8 mouse cellular contexts compared by ENCODE assay signal in the genomic region with DNA sequence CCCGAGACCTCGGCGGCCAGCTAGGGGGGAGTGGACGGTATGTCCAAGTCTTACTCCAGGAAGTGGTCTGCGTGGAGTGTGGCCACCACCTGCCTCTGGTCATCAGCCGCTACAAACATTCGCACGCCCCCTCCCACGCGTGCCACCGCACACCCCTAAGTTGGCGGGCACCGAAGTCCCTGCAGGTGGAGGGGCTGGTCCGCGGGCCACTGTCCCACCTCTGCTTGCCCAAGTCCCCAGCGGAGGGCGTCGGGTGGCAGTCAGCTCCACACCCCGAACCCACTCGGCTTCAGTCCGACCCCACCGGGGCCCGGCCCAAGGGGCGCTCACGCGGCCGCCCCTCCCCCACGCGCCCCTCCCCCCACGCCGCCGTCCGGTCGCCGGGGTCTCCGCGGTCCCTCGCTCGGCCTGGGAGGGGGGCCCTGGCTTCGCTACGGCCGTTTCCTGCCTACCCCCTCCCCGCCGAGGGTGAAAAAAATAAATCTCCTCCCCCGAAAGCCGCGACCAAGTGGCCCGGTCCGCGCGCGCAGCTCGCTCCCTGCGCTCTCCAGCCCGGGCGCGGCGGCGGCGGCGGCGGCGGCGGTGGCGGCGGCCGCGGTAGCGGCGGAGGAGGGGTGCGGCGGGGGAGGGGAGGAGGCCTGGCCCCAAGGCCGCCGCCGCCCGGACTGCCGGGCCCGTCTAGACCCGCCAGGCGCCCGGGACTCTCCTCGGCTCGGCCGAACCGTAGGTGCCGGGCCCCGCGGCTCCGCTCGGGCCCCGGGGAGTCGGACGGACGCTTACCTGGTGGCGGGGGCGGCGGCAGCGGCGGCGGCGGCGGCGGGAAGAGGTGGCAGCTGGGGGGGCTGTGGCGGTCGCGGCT. TPM values are rescaled to one million over a fixed set of nuclear protein-coding genes. Genes with fewer than 3 reads are reported as not detected.
A peak's percentile ranks its signal among the peaks of the same experiment; 100 is the strongest.
DNase-seq lines count a peak whose midpoint lies in the region; ATAC-seq and TF ChIP-seq lines count a peak whose summit lies in the region.

No protein-coding gene starts in this region.

- peak overlapping the region; percentile 99 for H3K9ac ChIP-seq in forebrain, embryonic 11.5 days (ENCODE audit: low read length)
- H3K9ac ChIP-seq in hindbrain, embryonic 12.5 days = peak overlapping the region; percentile 100
- peak overlapping the region; percentile 98 for H3K9ac ChIP-seq in limb, embryonic 15.5 days

- peak overlapping the region; percentile 97 for H3K4me3 ChIP-seq in forebrain, embryonic 11.5 days (ENCODE audit: low read depth, low read length)
- H3K4me3 ChIP-seq in hindbrain, embryonic 12.5 days = peak overlapping the region; percentile 99
- H3K4me3 ChIP-seq in limb, embryonic 15.5 days = peak overlapping the region; percentile 81
- peak overlapping the region; percentile 56 for H3K4me3 ChIP-seq in myocyte

- ATAC-seq in forebrain, embryonic 11.5 days (replicated peaks; ENCODE audit: low FRiP score) = peak; percentile 44
- peak; percentile 12; the same call in 1 of the 2 replicates for ATAC-seq in hindbrain, embryonic 12.5 days (ENCODE audit: low FRiP score)
- no peak for ATAC-seq in limb, embryonic 15.5 days (ENCODE audit: insufficient number of reproducible peaks, low FRiP score, low TSS enrichment, low read depth)

- peak overlapping the region; percentile 92 for H3K4me2 ChIP-seq in forebrain, embryonic 11.5 days (ENCODE audit: low read depth, low read length, severe bottlenecking)
- peak overlapping the region; percentile 63 for H3K4me2 ChIP-seq in hindbrain, embryonic 12.5 days (replicated peaks)
- H3K4me2 ChIP-seq in limb, embryonic 15.5 days = peak overlapping the region; percentile 87
- H3K4me2 ChIP-seq in myocyte (ENCODE audit: low read depth) = peak overlapping the region; percentile 99

- peaks cover 42% of the 10 kb centered on the region for H3K4me1 ChIP-seq in forebrain, embryonic 11.5 days (replicated peaks; ENCODE audit: control insufficient read depth, insufficient read depth, low read length)
- peaks cover 52% of the 10 kb centered on the region for H3K4me1 ChIP-seq in hindbrain, embryonic 12.5 days
- peaks cover 63% of the 10 kb centered on the region for H3K4me1 ChIP-seq in limb, embryonic 15.5 days

- peak; percentile 65 for TF ChIP-seq POLR2A in myocyte (IDR thresholded peaks at IDR 0.05; ENCODE audit: insufficient read length, low read depth)

- H3K27me3 ChIP-seq in forebrain, embryonic 11.5 days (ENCODE audit: control insufficient read depth, insufficient read depth, low read length) = no peaks in the 10 kb centered on the region
- H3K27me3 ChIP-seq in hindbrain, embryonic 12.5 days = no peaks in the 10 kb centered on the region
- no peaks in the 10 kb centered on the region for H3K27me3 ChIP-seq in limb, embryonic 15.5 days
- H3K27me3 ChIP-seq in myocyte (ENCODE audit: control insufficient read depth, insufficient read depth, insufficient read length) = no peaks in the 10 kb centered on the region

- no peaks in the 10 kb centered on the region for H3K9me3 ChIP-seq in forebrain, embryonic 11.5 days (ENCODE audit: control insufficient read depth, low read length)
- H3K9me3 ChIP-seq in hindbrain, embryonic 12.5 days (replicated peaks) = no peaks in the 10 kb centered on the region
- no peaks in the 10 kb centered on the region for H3K9me3 ChIP-seq in limb, embryonic 15.5 days

- peaks cover 13% of the 10 kb centered on the region for H3K79me2 ChIP-seq in myocyte (ENCODE audit: control insufficient read depth, insufficient read depth)

- peak; percentile 50 to 56 for DNase-seq in layer of hippocampus, postnatal 10 days (ENCODE audit: low spot score in 2 of 2)
- no peak for DNase-seq in layer of hippocampus, adult 9-11 months
- peak; percentile 61 to 79 for DNase-seq in adrenal gland, postnatal 36 days
- peak; percentile 83 for DNase-seq in forebrain, embryonic 11.5 days (ENCODE audit: low spot score)
- DNase-seq in thymus, postnatal 14 days = peak; percentile 59

- no peaks in the 10 kb centered on the region; the same call in none of the 2 replicates for H3K36me3 ChIP-seq in forebrain, embryonic 11.5 days (ENCODE audit: control insufficient read depth, insufficient read depth, low read length)
- peaks cover 8% of the 10 kb centered on the region for H3K36me3 ChIP-seq in hindbrain, embryonic 12.5 days
- H3K36me3 ChIP-seq in limb, embryonic 15.5 days = peaks cover 11% of the 10 kb centered on the region
- H3K36me3 ChIP-seq in myocyte (ENCODE audit: control insufficient read depth, insufficient read depth) = no peaks in the 10 kb centered on the region

- H3K27ac ChIP-seq in forebrain, embryonic 11.5 days (ENCODE audit: low read depth, low read length) = peak overlapping the region; percentile 98
- peak overlapping the region; percentile 100 for H3K27ac ChIP-seq in hindbrain, embryonic 12.5 days
- H3K27ac ChIP-seq in limb, embryonic 15.5 days = peak overlapping the region; percentile 99

- H3ac ChIP-seq in myocyte (ENCODE audit: control insufficient read depth, insufficient read length) = peak overlapping the region; percentile 82

- WGBS in forebrain, embryonic 11.5 days = under 1% methylated on average over 66 of the region's 106 CpGs
- 0% methylated on average over 36 of the region's 106 CpGs for WGBS in hindbrain, embryonic 12.5 days
- WGBS in limb, embryonic 15.5 days = 1% methylated on average over 73 of the region's 106 CpGs

TF ChIP-seq in myocyte, 11 proteins besides CTCF, POLR2A, EP300 and RAD21:
- TF ChIP-seq CEBPB (IDR thresholded peaks at IDR 0.05; ENCODE audit: insufficient read depth, poor library complexity, severe bottlenecking) (no peak), MYOG (IDR thresholded peaks at IDR 0.05; ENCODE audit: control insufficient read depth in 1 of 3, insufficient read depth in 1 of 3, insufficient read length in 2 of 3, low read depth in 2 of 3) (peak in 2 of 3 experiments; percentile 74 to 75), TCF3 (IDR thresholded peaks at IDR 0.05; ENCODE audit: insufficient read length, low read depth) (peak; percentile 77), TCF12 (IDR thresholded peaks at IDR 0.05; ENCODE audit: insufficient read depth, poor library complexity, severe bottlenecking) (peak; percentile 2), POLR2AphosphoS2 (IDR thresholded peaks at IDR 0.05; ENCODE audit: insufficient read length, low read depth) (peak; percentile 67), MYOD1 (IDR thresholded peaks at IDR 0.05; ENCODE audit: control insufficient read depth in 1 of 3, insufficient read length in 2 of 3, low read depth in 2 of 3) (peak in 2 of 3 experiments; percentile 94 to 97), MAX (IDR thresholded peaks at IDR 0.05; ENCODE audit: low read depth) (no peak), SRF (IDR thresholded peaks at IDR 0.05; ENCODE audit: control insufficient read depth, insufficient read length, low read depth) (no peak), USF1 (IDR thresholded peaks at IDR 0.05; ENCODE audit: low read depth) (no peak)

RNA-seq across cellular contexts. Expression of gene Chd3, which starts 0.6 kb away (rescaled TPM):
- 100 to 1,000 TPM; 540 to 617 TPM for total RNA-seq in layer of hippocampus, postnatal 10 days (2021)
- total RNA-seq in adrenal gland, postnatal 36 days (2021) = 100 to 1,000 TPM in 1 of 2 experiments, 10 to 100 TPM in 1; 78.6 to 119 TPM
- polyA plus RNA-seq in forebrain, embryonic 11.5 days (2014; fragmentation: Nextera tagmentation; extraction: Ambion mirVana) = 53.0 and 61.4 TPM in 2 replicates
- polyA plus RNA-seq in hindbrain, embryonic 12.5 days (2016; fragmentation: Nextera tagmentation; extraction: Ambion mirVana) = 93.4 and 97.6 TPM in 2 replicates
- polyA plus RNA-seq in limb, embryonic 15.5 days (2015; fragmentation: Nextera tagmentation; extraction: Ambion mirVana) = 77.4 and 89.3 TPM in 2 replicates
- polyA plus RNA-seq in myocyte (2012; fragmentation: generic; extraction: Trizol) = 148 TPM

RNA-seq across cellular contexts. Expression of gene Naa38, which starts 26.7 kb away (rescaled TPM):
- total RNA-seq in layer of hippocampus, postnatal 10 days (2021) = 10 to 100 TPM; 84.1 to 95.1 TPM
- total RNA-seq in adrenal gland, postnatal 36 days (2021) = 100 to 1,000 TPM; 132 to 158 TPM
- 105 and 109 TPM in 2 replicates for polyA plus RNA-seq in forebrain, embryonic 11.5 days (2014; fragmentation: Nextera tagmentation; extraction: Ambion mirVana)
- polyA plus RNA-seq in hindbrain, embryonic 12.5 days (2016; fragmentation: Nextera tagmentation; extraction: Ambion mirVana) = 94.0 and 103 TPM in 2 replicates
- polyA plus RNA-seq in limb, embryonic 15.5 days (2015; fragmentation: Nextera tagmentation; extraction: Ambion mirVana) = 143 and 144 TPM in 2 replicates
- polyA plus RNA-seq in myocyte (2012; fragmentation: generic; extraction: Trizol) = 126 TPM

RNA-seq across cellular contexts. Expression of gene Cyb5d1, which starts 26.8 kb away (rescaled TPM):
- total RNA-seq in layer of hippocampus, postnatal 10 days (2021) = 10 to 100 TPM; 28.4 to 40.6 TPM
- 10 to 100 TPM; 49.0 to 50.9 TPM for total RNA-seq in adrenal gland, postnatal 36 days (2021)
- 43.7 and 44.4 TPM in 2 replicates for polyA plus RNA-seq in forebrain, embryonic 11.5 days (2014; fragmentation: Nextera tagmentation; extraction: Ambion mirVana)
- polyA plus RNA-seq in hindbrain, embryonic 12.5 days (2016; fragmentation: Nextera tagmentation; extraction: Ambion mirVana) = 48.0 and 50.5 TPM in 2 replicates
- 30.2 and 36.6 TPM in 2 replicates for polyA plus RNA-seq in limb, embryonic 15.5 days (2015; fragmentation: Nextera tagmentation; extraction: Ambion mirVana)
- 23.0 TPM for polyA plus RNA-seq in myocyte (2012; fragmentation: generic; extraction: Trizol)

RNA-seq across cellular contexts. Expression of gene Rnf227, which starts 28.3 kb away (rescaled TPM):
- 10 to 100 TPM; 72.6 to 76.6 TPM for total RNA-seq in layer of hippocampus, postnatal 10 days (2021)
- 1 to 10 TPM; 4.7 to 6.6 TPM for total RNA-seq in adrenal gland, postnatal 36 days (2021)
- polyA plus RNA-seq in forebrain, embryonic 11.5 days (2014; fragmentation: Nextera tagmentation; extraction: Ambion mirVana) = 25.7 and 30.1 TPM in 2 replicates
- 49.0 and 54.6 TPM in 2 replicates for polyA plus RNA-seq in hindbrain, embryonic 12.5 days (2016; fragmentation: Nextera tagmentation; extraction: Ambion mirVana)
- 15.6 and 17.2 TPM in 2 replicates for polyA plus RNA-seq in limb, embryonic 15.5 days (2015; fragmentation: Nextera tagmentation; extraction: Ambion mirVana)
- polyA plus RNA-seq in myocyte (2012; fragmentation: generic; extraction: Trizol) = 2.5 TPM

RNA-seq across cellular contexts. Expression of gene Tmem88, which starts 29.4 kb away (rescaled TPM):
- total RNA-seq in layer of hippocampus, postnatal 10 days (2021) = 1 to 10 TPM; 2.1 to 2.7 TPM
- total RNA-seq in adrenal gland, postnatal 36 days (2021) = 10 to 100 TPM; 13.4 to 17.8 TPM
- 15.6 and 18.5 TPM in 2 replicates for polyA plus RNA-seq in forebrain, embryonic 11.5 days (2014; fragmentation: Nextera tagmentation; extraction: Ambion mirVana)
- 13.2 and 14.8 TPM in 2 replicates for polyA plus RNA-seq in hindbrain, embryonic 12.5 days (2016; fragmentation: Nextera tagmentation; extraction: Ambion mirVana)
- 18.8 and 20.4 TPM in 2 replicates for polyA plus RNA-seq in limb, embryonic 15.5 days (2015; fragmentation: Nextera tagmentation; extraction: Ambion mirVana)
- 0.16 TPM for polyA plus RNA-seq in myocyte (2012; fragmentation: generic; extraction: Trizol)
